Mouse (Mus musculus) left cerebral cortex, postnatal 36 days (tissue): ENCODE data around the gene Mfap5. TPM values are rescaled to one million over a fixed set of nuclear protein-coding genes. Genes with fewer than 3 reads are reported as not detected.
"Not testable (repeated sequence)": the region's sequence is repeated elsewhere in the genome, so short reads cannot be mapped to it uniquely, and the experiment has no call there.

Source experiments
- DNase-seq, 2 experiments: peaks; one replicate each; pipeline ENCODE4 v3.0.0; 2021 to 2022; ENCODE audit warnings: low spot score in 2 of 2, mixed read lengths in 1 of 2
- intact Hi-C: fragments of 180-260 bp; cut with DNase I; formaldehyde crosslinking; loops from one replicate; pipeline ENCODE4 v1.15.1; 2025
- total RNA-seq, 2 experiments: library from RNA; stranded (reverse); gene quantifications; 2 replicates each; pipeline ENCODE4 v1.2.3; 2021

Gene Mfap5
- total RNA-seq, 2 experiments from 2014 or later, result not detected

DNA sequence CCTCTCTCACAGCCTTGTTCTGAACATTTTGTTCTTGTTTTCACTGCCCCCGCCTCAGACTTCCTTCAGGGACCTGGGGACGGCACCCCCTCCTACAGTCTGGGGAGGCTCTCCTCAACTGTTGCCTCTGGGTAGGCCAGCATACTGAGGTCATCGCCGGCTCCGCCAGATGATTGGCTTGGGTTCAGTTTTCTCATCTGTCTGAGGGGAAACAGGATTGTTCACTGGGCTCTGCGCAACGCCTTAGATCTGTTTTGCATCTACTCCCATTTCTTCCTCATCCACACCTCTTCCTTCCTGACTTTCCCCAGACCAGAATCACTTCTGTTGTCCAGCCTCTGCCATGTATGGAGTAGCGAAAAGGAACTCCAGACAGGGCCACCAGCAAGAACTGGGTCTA is 2.8 kb downstream of the Mfap5 start:
- intact Hi-C loops, result no loop called here
- no peak for DNase-seq

DNA sequence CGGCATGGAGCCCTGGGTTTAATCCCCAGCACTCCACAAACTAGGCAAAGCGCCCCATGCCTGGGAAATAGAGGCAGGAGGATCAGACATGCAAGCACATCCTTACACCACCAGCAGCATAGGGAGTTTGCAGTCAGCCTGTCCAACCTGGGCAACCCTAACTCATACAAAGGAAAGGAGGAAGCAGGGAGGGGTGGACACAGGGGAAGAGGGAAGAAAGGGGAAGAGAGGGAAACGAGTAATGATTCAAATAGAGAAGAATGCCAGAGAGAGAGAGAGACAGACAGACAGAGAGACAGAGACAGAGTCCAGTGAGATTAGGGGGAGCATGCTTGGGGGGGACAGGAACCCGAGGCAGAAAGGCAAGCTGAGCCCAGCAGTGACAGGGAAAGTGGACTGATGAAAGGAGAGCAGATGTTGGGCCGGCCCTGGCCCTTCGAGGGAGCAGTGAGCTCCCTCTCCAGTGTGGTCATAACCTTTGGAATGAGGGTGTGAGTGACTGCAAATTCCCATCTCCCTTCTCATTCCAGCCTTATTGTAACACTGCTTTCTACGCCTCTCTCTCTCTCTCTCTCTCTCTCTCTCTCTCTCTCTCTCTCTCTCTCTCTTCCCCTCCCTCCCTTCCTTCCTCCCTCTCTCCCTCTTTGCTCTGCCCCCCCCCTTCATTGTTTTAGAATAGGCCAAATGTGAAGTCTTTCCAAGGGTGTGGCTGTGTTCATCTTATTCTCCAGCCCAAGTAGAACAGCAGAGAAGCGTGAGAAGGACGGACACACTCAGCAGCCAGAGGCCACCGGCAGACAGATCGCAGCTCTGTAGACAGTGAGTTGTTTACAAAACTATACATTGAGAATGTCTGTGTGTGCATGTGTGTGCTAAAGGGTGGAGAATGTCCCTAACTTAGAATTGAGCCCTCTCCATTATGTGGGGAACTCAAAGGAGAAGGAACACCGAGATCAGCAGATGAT is 7.6 kb downstream of the Mfap5 start:
- no peak for DNase-seq
- intact Hi-C loops, result no loop called here

DNA sequence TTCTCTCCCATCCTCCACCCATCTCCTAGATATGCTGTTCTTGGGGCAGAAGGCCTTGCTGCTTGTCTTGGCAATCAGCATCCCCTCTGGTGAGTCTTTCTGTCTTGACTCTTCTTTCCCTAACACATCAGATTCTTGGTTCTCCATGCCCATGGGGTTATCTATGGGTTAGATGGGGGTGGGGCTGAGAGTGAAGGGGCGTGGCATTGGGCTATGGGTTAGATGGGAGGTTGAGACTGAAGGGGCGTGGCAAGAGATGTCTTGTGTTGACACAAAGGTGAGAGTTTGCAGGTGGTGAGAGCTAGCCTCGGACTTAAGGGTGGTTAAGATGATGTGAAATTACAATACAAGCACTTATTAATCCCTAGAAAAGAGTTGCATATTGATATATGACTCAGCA is 8.7 kb downstream of the Mfap5 start:
- no peak for DNase-seq
- intact Hi-C loops, result no loop called here

DNA sequence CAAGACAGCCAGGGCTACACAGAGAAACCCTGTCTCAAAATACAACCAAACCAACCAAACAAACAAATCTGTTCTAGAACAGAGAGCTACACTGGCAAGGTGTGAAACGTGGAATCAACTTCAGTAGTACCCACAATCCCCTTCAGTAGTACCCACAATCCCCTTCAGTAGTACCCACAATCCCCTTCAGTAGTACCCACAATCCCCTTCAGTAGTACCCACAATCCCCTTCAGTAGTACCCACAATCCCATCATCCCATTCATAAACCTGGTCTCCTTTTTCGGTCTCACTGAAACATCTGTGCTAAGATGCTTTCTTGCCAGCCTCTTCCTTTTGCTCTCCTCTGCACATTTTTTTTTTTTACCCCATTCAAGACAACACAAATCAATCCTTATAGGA is 10.1 kb downstream of the Mfap5 start:
- DNase-seq, intact Hi-C loops: not testable (repeated sequence)

DNA sequence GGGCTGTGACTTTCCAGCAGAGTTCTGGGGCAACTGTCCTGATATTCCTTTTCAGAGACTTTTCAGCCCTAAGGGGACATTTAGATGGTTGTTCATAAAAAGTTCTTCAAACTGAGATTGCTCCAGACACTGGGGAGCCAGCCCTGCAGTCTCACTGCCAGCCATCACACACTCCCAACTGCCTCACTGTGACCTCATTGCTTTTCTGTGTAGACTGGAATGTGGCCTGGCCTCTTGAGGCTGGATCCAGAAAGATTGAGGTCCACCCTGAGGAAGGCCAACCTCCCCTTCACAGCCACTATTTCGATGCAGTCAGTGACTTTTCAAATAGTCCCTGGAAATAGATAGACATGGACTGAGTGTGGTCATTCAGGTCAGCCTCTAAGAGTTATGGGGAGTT is 12.0 kb downstream of the Mfap5 start:
- DNase-seq, result no peak
- intact Hi-C loops, result no loop called here

DNA sequence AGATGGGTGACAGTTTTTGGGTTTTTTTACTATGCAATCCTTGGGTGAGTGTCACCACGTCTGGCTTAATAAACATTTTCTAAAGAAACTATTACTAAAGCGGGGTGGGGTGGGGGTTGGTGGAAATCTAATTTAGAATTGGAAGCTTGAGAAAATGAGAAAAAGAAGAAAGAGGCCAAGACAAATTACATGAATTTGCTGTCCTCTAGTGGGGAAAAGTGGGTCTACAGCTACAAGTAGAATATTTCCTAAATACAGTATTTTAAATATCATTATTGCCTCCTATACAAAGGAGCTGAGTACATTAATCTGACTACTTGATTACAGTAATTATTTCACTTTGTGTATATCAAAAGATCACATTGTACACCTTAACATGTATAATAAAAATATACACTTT is 13.7 kb downstream of the Mfap5 start:
- intact Hi-C loops, result no loop called here
- no peak for DNase-seq

DNA sequence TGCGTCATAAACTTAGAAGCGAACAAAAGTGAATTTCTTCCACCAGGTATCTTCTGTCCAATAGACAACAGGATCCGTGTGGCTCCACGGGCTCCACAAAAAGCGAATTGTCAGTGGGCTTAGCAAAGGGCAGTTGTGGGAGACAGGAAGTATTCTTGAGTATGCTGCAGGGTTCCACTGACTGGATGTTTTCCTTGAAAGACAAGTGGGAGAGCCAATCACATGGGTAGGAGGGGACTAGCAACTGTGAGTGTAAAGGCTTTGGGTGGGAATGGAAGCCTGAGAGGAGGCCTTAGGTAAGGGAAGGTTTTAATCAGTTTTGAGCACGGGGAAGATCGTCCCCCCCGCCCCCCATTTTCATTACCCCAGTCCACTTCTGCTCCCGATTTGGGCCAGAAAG is 16.9 kb downstream of the Mfap5 start:
- intact Hi-C loops, result loop anchor here (10.0 kb wide), 1 partner anchor 268 kb away; no protein-coding TSS in a partner anchor
- no peak for DNase-seq

DNA sequence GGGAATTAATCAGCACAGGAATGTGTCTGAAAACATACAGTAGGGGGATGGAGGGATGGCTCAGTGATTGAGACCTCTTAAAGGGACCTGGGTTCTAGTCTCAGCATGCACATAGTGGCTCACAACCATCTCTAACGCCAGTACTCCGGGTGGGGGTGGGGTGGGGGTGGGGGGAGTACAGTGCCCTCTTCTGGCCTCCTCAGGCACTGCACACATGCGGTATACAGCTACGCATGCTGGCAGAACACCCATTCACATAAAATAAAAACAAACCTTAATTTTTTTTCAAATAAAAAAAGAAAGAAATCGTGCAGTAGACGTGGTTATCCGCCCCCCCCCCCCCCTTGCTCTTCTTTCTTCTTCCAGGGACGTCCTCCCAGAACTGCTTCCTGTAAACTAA is 17.6 kb downstream of the Mfap5 start:
- no peak for DNase-seq
- intact Hi-C loops, result loop anchor here (10.0 kb wide), 1 partner anchor 268 kb away; no protein-coding TSS in a partner anchor

DNA sequence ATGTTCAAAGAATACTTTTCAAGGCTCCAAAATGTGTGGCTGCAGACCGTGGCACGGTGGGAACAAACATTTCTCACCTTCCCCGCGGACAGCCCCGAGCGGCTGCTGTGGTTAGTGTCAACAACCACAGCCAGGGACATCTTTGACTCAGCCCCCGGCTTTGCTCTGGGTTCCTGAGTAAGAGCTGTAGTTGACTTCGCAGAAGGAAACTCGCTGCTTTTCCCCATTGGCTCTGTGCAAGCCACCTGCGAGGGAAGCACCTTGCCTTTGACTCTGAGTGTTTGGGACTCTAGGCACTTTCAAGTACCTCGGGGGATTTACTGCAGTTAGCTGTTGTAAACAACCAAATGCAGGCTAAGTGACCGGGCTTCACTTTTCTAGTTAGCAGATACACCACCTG is 22.0 kb downstream of the Mfap5 start:
- intact Hi-C loops, result loop anchor here (10.0 kb wide), 1 partner anchor 273 kb away; no protein-coding TSS in a partner anchor
- DNase-seq, result no peak

DNA sequence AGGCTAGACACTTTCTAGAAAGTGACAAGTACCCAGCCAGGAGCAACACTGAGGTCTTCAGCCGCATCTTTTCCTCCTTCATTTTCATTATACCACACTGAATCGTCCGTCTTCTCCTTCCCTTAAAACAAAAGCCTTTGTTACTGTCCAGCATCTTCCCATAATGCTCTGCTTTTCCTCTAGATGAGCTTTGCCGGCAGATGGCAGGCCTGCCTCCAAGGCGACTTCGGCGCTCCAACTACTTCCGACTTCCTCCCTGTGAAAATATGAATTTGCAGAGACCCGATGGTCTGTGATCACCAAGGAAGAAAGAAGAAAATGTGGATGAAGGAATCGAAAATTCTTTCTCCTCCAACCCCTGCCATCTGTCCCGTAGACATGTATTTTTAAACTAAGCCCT is 22.5 kb downstream of the Mfap5 start:
- DNase-seq, result no peak
- intact Hi-C loops, result loop anchor here (10.0 kb wide), 1 partner anchor 273 kb away; no protein-coding TSS in a partner anchor

DNA sequence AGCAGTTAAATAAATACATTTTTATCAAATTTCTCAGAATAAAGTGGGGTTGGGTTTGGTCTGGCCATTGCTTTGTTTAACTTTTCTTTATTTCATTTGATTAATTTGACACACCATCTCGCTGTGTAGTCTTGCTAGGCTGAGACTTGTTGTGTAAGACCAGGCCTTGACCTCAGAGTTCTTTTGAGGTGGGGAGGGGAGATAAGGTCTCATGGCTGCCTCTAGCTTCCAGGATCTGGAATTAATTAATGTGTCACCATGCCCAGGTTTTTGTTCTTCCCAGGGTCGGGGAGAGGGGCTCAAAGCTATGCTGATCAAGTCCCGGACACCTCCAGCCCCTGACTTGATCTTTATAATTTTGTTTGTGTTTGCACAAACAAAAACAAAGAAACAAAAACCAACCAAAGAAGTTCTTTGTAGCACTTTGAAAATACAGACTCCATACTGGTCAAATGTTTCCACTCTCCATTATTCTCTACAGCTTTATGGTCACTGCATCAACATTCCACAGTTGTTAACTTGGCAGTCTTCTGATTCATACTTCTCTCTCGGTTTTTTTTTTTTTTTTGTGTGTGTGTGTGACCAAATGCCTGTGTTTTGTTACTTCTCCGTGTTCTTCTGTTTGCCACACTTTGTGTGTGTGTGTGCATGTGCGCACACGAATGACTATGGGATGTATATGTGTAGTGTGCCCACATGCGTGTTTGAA is 26.0 kb downstream of the Mfap5 start:
- intact Hi-C loops, result no loop called here
- DNase-seq, result no peak

DNA sequence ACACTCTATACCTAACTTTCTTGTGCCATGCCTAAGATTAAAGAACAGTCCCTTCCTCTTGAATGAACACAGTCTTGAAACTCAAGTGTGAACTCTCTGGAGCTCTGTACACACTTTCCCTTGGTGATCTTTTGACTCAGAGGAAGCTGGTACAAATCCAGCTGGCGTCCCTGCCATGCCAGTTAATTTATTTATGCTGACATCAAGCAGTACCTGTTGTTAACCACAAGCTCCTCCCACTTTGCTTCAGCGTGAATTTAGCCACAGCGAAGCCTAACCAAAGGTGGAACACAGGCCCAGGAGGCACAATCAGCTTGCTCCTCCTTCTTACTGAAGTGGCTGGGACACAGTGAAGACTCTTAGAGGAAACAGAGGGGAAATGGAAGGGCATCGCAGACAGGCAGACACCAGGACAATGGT is 27.2 kb downstream of the Mfap5 start:
- intact Hi-C loops, result no loop called here
- DNase-seq, result no peak

DNA sequence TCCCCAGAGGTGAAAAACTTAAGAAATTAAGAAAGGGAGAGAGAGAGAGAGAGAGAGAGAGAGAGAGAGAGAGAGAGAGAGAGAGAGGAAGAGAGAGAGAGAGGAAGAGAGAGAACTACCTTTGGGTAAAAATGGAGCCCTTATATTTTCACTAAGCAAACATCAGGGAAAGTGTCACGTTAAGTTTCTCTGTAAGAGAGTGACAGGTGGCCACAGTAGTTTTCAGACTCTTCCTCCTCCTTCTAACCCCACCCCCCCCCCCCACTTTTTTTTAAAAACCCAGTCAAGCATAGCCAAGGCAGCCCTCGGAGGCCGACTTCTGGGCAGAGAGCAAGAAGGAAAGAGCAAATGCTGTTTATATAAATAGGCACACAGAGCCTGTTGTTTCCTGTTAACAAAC is 28.4 kb downstream of the Mfap5 start:
- intact Hi-C loops, result no loop called here
- DNase-seq, result no peak

DNA sequence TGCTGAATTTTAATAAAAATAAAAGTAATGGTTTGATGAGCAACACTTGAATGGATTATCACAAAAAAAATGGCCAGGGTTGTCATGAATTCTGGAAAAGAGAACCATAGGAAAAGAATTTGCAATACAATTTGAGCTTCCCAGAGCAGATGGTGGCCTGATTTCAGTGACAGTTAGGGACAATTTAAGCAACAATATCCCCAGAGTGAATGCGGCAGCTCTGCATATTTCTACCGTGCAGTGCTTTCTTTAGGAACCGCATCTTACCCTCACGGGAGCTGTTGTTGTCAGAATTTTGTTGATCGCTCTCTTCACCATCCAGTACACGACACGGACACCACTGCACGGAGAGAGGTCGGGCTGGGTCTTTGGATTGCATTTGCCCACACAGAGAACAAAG is 33.9 kb downstream of the Mfap5 start:
- intact Hi-C loops, result no loop called here
- DNase-seq, result no peak

DNA sequence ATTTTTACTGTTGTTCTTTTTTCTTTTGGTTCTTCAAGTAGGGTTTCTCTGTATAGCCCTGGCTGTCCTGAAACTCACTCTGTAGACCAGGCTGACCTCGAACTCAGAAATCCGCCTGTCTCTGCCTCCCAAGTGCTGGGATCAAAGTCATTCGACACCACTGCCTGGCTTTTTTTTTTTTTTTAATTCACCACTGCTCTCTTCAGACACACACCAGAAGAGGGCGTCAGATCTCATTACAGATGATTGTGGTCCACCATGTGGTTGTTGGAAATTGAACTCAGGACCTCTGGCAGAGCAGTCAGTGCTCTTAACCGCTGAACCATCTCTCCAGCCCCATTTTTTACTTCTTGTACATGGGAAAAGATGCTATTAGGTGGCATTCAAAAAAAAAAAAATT is 36.8 kb downstream of the Mfap5 start:
- intact Hi-C loops, DNase-seq: not testable (repeated sequence)

DNA sequence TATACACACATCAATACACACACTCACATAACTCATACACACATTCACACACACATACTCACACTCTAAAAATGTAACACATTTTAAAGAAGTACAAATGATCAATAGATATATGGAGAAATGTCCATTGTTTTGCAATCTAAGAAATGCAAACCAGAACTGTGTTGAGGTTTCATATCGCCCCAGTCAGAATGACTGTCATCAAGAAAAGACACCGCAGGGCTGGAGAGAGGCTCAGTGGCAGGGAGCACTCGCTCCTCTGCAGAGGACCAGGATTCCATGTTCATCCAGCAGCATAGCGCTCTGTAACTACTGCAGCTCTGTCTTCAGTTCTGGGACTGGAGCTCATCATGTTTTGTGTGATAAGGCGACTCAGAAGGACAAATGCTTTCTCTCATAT is 37.9 kb downstream of the Mfap5 start:
- DNase-seq, result no peak
- intact Hi-C loops, result no loop called here

DNA sequence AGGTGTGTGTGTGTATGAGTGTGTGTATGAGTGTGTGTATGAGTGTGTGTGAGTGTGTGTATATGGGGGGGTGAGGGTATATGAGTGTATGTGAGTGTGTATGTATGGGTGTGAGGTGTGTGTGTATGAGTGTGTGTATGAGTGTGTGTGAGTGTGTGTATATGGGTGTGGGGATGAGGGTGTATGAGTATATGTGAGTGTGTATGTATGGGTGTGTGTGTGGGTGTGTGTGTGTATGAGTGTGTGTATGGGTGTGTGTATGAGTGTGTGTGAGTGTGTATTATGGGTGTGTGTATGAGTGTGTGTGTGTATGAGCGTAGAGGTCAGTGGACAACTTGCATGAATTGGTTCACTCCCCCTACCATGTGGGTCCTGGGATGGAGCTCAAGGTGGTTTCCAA is 39.0 kb downstream of the Mfap5 start:
- DNase-seq, result no peak
- intact Hi-C loops, result no loop called here

DNA sequence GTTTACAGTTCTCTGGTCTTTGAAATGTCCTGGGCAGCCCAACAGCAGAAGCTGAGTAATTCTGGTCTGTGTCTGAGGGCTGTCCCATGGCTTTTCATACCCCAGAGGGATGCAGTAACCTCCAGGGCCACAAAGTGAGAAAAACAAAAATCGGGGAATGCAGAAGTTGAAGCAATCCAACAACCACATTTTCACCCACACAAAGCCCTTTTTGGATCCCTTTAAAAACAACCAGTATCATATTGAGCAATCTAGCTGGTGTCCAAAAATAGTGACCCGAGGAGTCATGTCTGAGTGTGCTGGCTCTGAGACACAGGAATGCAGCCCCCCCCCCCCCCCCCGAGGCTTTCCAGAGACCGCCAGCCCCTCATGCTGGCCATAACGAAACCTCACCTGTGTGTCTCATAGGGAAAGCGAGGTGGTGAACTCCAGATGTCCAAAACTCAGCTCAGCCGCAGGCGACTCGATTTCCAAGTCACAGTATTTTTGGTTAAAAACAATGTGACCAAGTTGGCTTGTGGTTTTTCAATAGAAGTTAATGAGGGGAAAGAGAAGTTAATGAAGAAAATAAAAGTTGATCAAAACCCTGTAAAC is 39.7 kb downstream of the Mfap5 start:
- DNase-seq, result no peak
- intact Hi-C loops, result no loop called here

DNA sequence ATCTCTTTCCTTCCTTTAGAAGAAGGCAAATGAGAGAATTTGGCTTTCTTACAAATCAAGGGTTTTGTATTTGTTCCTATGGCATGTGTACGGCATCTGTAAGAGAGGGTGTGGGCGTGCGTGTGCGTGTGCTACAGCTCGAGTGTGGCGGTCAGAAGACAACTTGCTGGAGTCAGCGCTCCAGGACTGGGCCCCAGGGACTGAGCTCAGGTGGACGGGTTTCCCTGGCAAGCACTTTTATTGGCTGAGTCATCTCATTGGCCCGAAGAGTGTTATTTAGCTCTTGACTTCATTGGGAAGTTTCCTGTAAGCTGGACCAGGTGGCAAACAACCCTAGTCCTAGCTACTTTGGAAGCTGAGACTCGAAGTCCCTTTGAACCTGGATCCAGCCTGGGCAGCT is 40.3 kb downstream of the Mfap5 start:
- intact Hi-C loops, result no loop called here

DNA sequence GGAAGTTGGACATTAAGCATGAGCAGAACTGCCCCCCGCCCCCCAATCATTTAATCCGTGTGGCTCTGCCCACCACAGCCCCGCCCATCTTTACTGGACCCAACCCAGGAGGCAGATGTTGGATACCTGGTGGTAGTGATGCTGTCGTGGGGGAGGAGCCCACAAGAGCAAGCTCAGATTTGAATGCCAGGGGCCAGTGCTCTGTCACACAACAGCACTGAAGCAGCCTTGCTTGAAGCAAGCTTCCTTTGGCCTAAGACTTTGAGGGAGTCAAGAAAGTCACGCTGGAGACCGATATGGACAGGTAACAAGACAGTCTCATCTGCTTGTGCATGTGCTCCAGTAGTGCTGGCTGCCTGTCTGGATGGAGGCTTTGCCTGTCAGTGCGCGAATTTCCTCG is 48.0 kb downstream of the Mfap5 start, which contains the start of gene Aicda:
Aicda (plus strand) TSS at position 196 of the 400 bp plus-strand sequence.
- no peak for DNase-seq
- intact Hi-C loops, result no loop called here

More for the DNA sequence above, 40.3 kb downstream of the Mfap5 start:
- DNase-seq, result no peak
